Mouse (Mus musculus) limb, embryonic 14.5 days (tissue): Measurements from ENCODE around the gene Ptprr. TPM values are rescaled to one million over a fixed set of nuclear protein-coding genes. Genes with fewer than 3 reads are reported as not detected.

Experiments used
- ATAC-seq: fragments of 200-750 bp; cut with Nextera tagmentation; 2 replicates; pipeline ENCODE4 v1.8.0; 2017; ENCODE audit warnings: low read depth, moderate number of reproducible peaks, moderate TSS enrichment; ENCODE audit not compliant: low FRiP score
- DNase-seq: peaks from one replicate; pipeline ENCODE4 v3.0.0-alpha.2; 2015; ENCODE audit warnings: low spot score
- H3K27ac ChIP-seq: fragments of 300-500 bp; sonication (generic); replicated peaks from 2 replicates; pipeline ENCODE4 v1.5.1; 2014; ENCODE audit warnings: low read depth, mild to moderate bottlenecking, low read length, moderate library complexity, mixed read lengths
- H3K27me3 ChIP-seq: fragments of 300-500 bp; sonication (generic); 2 replicates; pipeline ENCODE4 v1.6.1; 2014; ENCODE audit warnings: low read length, mixed read lengths; ENCODE audit not compliant: control insufficient read depth, insufficient read depth
- H3K36me3 ChIP-seq: fragments of 300-500 bp; sonication (generic); 2 replicates; pipeline ENCODE4 v1.6.1; 2014; ENCODE audit warnings: mild to moderate bottlenecking, low read length, moderate library complexity, mixed read lengths; ENCODE audit not compliant: control insufficient read depth, insufficient read depth
- H3K4me1 ChIP-seq: fragments of 300-500 bp; sonication (generic); 2 replicates; pipeline ENCODE4 v1.6.1; 2014; ENCODE audit warnings: antibody characterized with exemption, low read length, mixed read lengths; ENCODE audit not compliant: control insufficient read depth, insufficient read depth
- H3K4me2 ChIP-seq: fragments of 300-500 bp; sonication (generic); replicated peaks from 2 replicates; pipeline ENCODE4 v1.6.1; 2014; ENCODE audit warnings: low read depth, mild to moderate bottlenecking, low read length, moderate library complexity; ENCODE audit not compliant: severe bottlenecking
- H3K4me3 ChIP-seq: fragments of 300-500 bp; sonication (generic); replicated peaks from 2 replicates; pipeline ENCODE4 v1.5.1; 2014; ENCODE audit warnings: low read length
- H3K9ac ChIP-seq: fragments of 300-500 bp; sonication (generic); 2 replicates; pipeline ENCODE4 v1.6.1; 2014; ENCODE audit warnings: mild to moderate bottlenecking, low read depth, low read length, moderate library complexity; ENCODE audit not compliant: severe bottlenecking
- H3K9me3 ChIP-seq: fragments of 300-500 bp; sonication (generic); 2 replicates; pipeline ENCODE4 v1.6.1; 2016; ENCODE audit warnings: low read length; ENCODE audit not compliant: control insufficient read depth
- POLR2A ChIP-seq: fragments of 200-500 bp; IDR thresholded peaks from 2 replicates; pipeline ENCODE4 v1.8.0; 2012; ENCODE audit warnings: inconsistent platforms, mild to moderate bottlenecking, moderate library complexity, borderline replicate concordance; ENCODE audit not compliant: insufficient read depth, insufficient read length; ENCODE audit errors: extremely low read depth
- WGBS: fragments of 180-500 bp; shearing (Covaris S2); extraction: QIAGEN DNeasy Blood & Tissue Kit; methylation state at CpG from one replicate; pipeline ENCODE4 v1.1.7; 2014; 5-methylcytosine and 5-hydroxymethylcytosine counted together
- polyA plus RNA-seq, 2 experiments: library from polyadenylated mRNA; depleted of rRNA in 1 of 2; stranded (reverse) in 1 of 2; unstranded in 1 of 2; fragments of >200 nt; fragmentation: Nextera tagmentation in 1 of 2; extraction: Ambion mirVana in 1 of 2; gene quantifications; 2 replicates each; pipeline versions ENCODE4 v1.2.1 to v1.2.3; 2012 to 2014

Ptprr gene
- polyA plus RNA-seq, 2 experiments, result 0.16 to 0.41 TPM

DNA sequence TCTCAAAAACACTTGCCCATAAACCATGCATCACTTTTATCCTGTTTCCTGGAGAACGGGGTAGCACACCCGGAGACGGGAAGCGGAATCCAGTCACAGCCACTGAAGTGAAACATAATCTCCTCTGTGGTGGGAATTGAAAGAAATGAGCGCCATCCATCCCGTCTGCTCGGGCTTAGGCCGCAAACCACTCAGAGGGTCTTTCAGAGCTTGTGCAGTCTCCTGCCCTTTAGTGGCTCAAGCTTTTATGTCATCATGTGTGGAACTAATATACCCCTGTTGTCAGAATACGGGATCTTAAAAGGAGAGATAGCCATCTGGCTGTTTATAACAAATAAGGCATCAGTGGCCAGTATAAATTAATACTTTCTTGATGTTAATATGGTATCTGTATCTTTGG, 128.1 kb downstream of the Ptprr start:
- Histone ChIP-seq H3K36me3 (no peaks in the 10 kb centered on the region), H3K9ac (no peak overlapping the region), H3K4me1 (no peaks in the 10 kb centered on the region), H3K4me2 (no peak overlapping the region), H3K27me3 (no peaks in the 10 kb centered on the region), H3K4me3 (no peak overlapping the region), H3K27ac (no peak overlapping the region), H3K9me3 (no peaks in the 10 kb centered on the region)
- TF ChIP-seq POLR2A, result no peak
- 40% methylated on average over 9 of the region's 9 CpGs for WGBS
- DNase-seq (no peak), ATAC-seq (no peak)

DNA sequence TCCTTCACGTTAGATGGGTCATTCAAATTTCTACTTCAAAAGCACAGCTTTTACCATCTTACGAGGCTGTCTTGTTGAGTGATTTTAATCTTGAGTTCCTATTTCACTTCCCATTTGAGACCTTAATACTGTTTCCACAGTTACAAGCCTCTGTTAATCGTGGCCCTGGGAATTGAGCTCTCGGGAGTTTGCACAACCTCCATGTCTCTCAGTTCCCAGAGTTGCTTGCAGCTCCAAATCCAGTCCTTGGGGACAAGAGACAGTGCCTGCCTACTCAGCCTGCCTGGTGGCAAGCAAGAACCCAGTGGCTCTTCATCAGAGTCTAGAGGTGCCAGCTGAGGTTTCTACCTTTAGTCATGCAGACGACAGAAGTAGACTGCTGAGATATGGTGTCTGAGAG, 136.7 kb downstream of the Ptprr start:
- Histone ChIP-seq H3K4me2 (no peak overlapping the region), H3K27me3 (no peaks in the 10 kb centered on the region), H3K4me3 (no peak overlapping the region), H3K9ac (no peak overlapping the region), H3K27ac (no peak overlapping the region), H3K4me1 (no peaks in the 10 kb centered on the region), H3K9me3 (peaks cover 6% of the 10 kb centered on the region; the same call in 1 of the 2 replicates), H3K36me3 (no peaks in the 10 kb centered on the region)
- DNase-seq (no peak), ATAC-seq (no peak)
- 69% methylated on average over 5 of the region's 5 CpGs for WGBS
- TF ChIP-seq POLR2A, result no peak

DNA sequence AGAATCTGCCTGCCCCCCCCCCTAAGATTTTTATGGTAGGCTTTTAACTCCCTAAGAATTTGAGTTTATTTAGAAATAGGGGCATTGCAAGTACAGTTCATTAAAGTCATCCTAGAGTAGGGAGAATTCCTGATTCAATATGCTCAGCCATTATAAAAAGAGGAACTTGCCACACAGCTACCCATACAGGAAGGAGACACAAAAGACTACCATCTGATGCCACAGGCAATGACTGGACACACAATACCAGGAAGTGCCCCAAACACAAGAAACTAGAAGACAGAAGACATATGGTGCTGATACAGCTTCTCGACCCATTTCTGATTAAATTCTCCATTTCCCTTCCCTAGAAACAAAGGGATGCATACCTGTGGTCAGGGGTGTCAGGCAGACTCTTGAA, 138.7 kb downstream of the Ptprr start:
- Histone ChIP-seq H3K4me1 (no peaks in the 10 kb centered on the region), H3K9ac (no peak overlapping the region), H3K27ac (no peak overlapping the region), H3K9me3 (peaks cover 6% of the 10 kb centered on the region; the same call in 1 of the 2 replicates), H3K27me3 (no peaks in the 10 kb centered on the region), H3K4me3 (no peak overlapping the region), H3K36me3 (no peaks in the 10 kb centered on the region), H3K4me2 (no peak overlapping the region)
- ATAC-seq (no peak), DNase-seq (no peak)
- WGBS, result 68% methylated on average over 1 of the region's 1 CpGs
- TF ChIP-seq POLR2A, result no peak

DNA sequence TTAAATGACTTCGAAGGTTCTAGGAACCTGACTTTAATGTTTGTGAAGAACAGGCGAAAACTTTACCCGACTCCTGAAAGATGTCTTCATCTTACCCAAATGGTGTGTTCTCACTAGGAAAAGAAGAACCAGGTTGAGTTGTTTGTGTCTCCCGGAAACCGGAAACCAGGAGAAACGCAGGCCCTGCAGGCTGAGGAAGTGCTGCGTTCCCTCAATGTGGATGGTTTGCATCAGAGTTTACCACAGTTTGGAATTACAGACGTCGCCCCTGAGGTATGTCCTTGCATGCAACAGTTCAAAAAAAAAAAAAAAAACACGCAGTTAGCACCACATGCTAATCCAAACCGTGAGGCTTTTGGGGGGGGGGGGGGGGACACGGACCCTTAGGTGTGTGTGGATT, 144.3 kb downstream of the Ptprr start:
- Histone ChIP-seq H3K27ac (no peak overlapping the region), H3K4me2 (no peak overlapping the region), H3K36me3 (no peaks in the 10 kb centered on the region), H3K4me1 (no peaks in the 10 kb centered on the region), H3K9ac (no peak overlapping the region), H3K4me3 (no peak overlapping the region), H3K27me3 (no peaks in the 10 kb centered on the region), H3K9me3 (no peaks in the 10 kb centered on the region)
- ATAC-seq, result no peak
- no peak for DNase-seq
- WGBS, result 70% methylated on average over 10 of the region's 12 CpGs
- TF ChIP-seq POLR2A, result no peak

DNA sequence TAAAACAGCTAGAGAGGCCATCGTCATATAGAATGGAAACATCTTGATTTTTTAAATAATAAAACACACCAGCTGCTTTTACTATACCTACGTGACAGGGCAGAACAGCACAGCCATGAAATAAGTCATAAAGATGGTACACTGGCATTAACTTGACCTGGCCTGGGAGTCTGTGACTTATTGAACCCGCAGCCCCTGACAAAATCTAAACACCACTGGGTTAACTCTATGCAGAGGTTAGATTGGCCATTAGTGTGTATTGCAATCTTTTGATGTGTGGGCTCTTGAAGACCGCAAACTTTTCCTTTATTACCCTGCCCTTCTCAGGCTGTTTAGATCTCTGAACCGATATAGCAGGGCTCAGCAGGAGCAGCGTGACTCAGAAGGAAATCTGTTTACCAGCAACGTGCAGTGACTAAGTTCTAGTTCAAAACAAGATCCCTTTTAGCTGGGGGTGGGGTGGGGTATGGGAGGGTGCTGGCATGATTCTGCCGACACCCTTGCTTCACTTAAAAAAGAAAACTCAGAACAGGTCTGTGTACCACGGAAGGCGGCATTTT, 157.4 kb downstream of the Ptprr start:
- 21% methylated on average over 10 of the region's 10 CpGs for WGBS
- ATAC-seq (no peak), DNase-seq (no peak)
- Histone ChIP-seq H3K27me3 (peaks cover 7% of the 10 kb centered on the region; the same call in 1 of the 2 replicates), H3K4me1 (no peaks in the 10 kb centered on the region), H3K9ac (no peak overlapping the region), H3K36me3 (no peaks in the 10 kb centered on the region), H3K27ac (no peak overlapping the region), H3K4me2 (no peak overlapping the region), H3K9me3 (no peaks in the 10 kb centered on the region), H3K4me3 (no peak overlapping the region)
- TF ChIP-seq POLR2A, result no peak
